Mouse (Mus musculus) CH12.LX (cell line): ENCODE data around the gene 4930503B20Rik. TPM values are rescaled to one million over a fixed set of nuclear protein-coding genes. Genes with fewer than 3 reads are reported as not detected.

ENCODE experiments used
- DNase-seq: peaks from one replicate; pipeline ENCODE4 v3.0.0-alpha.2; 2013; ENCODE audit errors: extremely low read depth
- H3K27ac ChIP-seq: 2 replicates; pipeline ENCODE4 v1.5.1; 2012; ENCODE audit warnings: low read depth, mild to moderate bottlenecking, control low read depth, moderate library complexity; ENCODE audit not compliant: insufficient read depth
- H3K27me3 ChIP-seq: replicated peaks from 2 replicates; pipeline ENCODE3; 2012; ENCODE audit warnings: inconsistent platforms
- H3K36me3 ChIP-seq, 2 experiments: replicated peaks in 1 of 2; 2 replicates each; pipeline versions ENCODE3 to v1.6.1; 2012; ENCODE audit warnings: inconsistent platforms in 1 of 2, low read length in 1 of 2, mild to moderate bottlenecking in 1 of 2, mixed read lengths in 1 of 2, moderate library complexity in 1 of 2; ENCODE audit not compliant: control insufficient read depth in 1 of 2, insufficient read depth in 1 of 2
- H3K4me1 ChIP-seq, 2 experiments: 2 replicates each; pipeline ENCODE4 v1.6.1; 2012; ENCODE audit warnings: inconsistent platforms in 1 of 2, moderate library complexity in 1 of 2; ENCODE audit not compliant: insufficient read depth in 2 of 2, control insufficient read depth in 1 of 2
- H3K4me2 ChIP-seq: 2 replicates; pipeline ENCODE4 v1.6.1; 2012; ENCODE audit warnings: low read depth, mild to moderate bottlenecking, control low read depth; ENCODE audit not compliant: poor library complexity, insufficient read depth, severe bottlenecking
- H3K4me3 ChIP-seq, 3 experiments: fragments of 150-350 bp in 1 of 3; sonication (generic) in 1 of 3; replicated peaks in 1 of 3; 2 replicates each; pipeline versions ENCODE3 to v1.5.1; 2011 to 2012; ENCODE audit warnings: low read depth in 2 of 3, low read length in 2 of 3, mild to moderate bottlenecking in 2 of 3, moderate library complexity in 2 of 3, control low read depth in 1 of 3, improper control_type of control experiment in 1 of 3, inconsistent platforms in 1 of 3, mixed read lengths in 1 of 3; ENCODE audit not compliant: poor library complexity in 1 of 3
- H3K79me2 ChIP-seq: replicated peaks from 2 replicates; pipeline ENCODE4 v1.6.1; 2012; ENCODE audit warnings: mild to moderate bottlenecking, moderate library complexity; ENCODE audit not compliant: control insufficient read depth, poor library complexity, insufficient read depth, severe bottlenecking; ENCODE audit errors: extremely low read depth
- H3K9ac ChIP-seq: 2 replicates; pipeline ENCODE4 v1.6.1; 2012; ENCODE audit warnings: low read depth, mild to moderate bottlenecking, control low read depth, moderate library complexity; ENCODE audit not compliant: insufficient read depth
- H3K9me3 ChIP-seq: replicated peaks from 2 replicates; pipeline ENCODE3; 2012; ENCODE audit warnings: low read length, inconsistent platforms, mixed read lengths
- BHLHE40 ChIP-seq: IDR thresholded peaks from 2 replicates; pipeline ENCODE4 v1.6.1; 2011; ENCODE audit warnings: mild to moderate bottlenecking, low read depth, low read length, improper control_type of control experiment
- CHD1 ChIP-seq: IDR thresholded peaks from 2 replicates; pipeline ENCODE4 v1.6.1; 2012; ENCODE audit warnings: low read depth, low read length, improper control_type of control experiment, inconsistent platforms
- CTCF ChIP-seq, 2 experiments: IDR thresholded peaks in 1 of 2; conservative IDR thresholded peaks in 1 of 2; 2 replicates each; pipeline ENCODE4 v1.5.1; 2011 to 2012; ENCODE audit warnings: low read depth in 2 of 2, low read length in 2 of 2, improper control_type of control experiment in 1 of 2, inconsistent platforms in 1 of 2, mild to moderate bottlenecking in 1 of 2, moderate library complexity in 1 of 2
- ELF1 ChIP-seq: IDR thresholded peaks from 2 replicates; pipeline ENCODE4 v1.6.1; 2014; ENCODE audit warnings: low read depth, mild to moderate bottlenecking, inconsistent platforms, low read length, improper control_type of control experiment
- EP300 ChIP-seq: IDR thresholded peaks from 2 replicates; pipeline ENCODE4 v1.6.1; 2011; ENCODE audit warnings: low read length, improper control_type of control experiment
- HCFC1 ChIP-seq: IDR thresholded peaks from 2 replicates; pipeline ENCODE4 v1.6.1; 2012; ENCODE audit warnings: low read depth, mild to moderate bottlenecking, inconsistent platforms, low read length, improper control_type of control experiment
- IRF4 ChIP-seq: IDR thresholded peaks from 2 replicates; pipeline ENCODE4 v1.6.1; 2014; ENCODE audit warnings: low read depth, mild to moderate bottlenecking, inconsistent platforms, low read length, improper control_type of control experiment
- JUND ChIP-seq: conservative IDR thresholded peaks from 2 replicates; pipeline ENCODE4 v1.6.1; 2011; ENCODE audit warnings: low read depth, low read length, improper control_type of control experiment
- KAT2A ChIP-seq: IDR thresholded peaks from 2 replicates; pipeline ENCODE4 v1.6.1; 2012; ENCODE audit warnings: low read length, improper control_type of control experiment, inconsistent platforms; ENCODE audit not compliant: insufficient replicate concordance
- MAFK ChIP-seq: IDR thresholded peaks from 2 replicates; pipeline ENCODE4 v1.6.1; 2011; ENCODE audit warnings: low read length, improper control_type of control experiment; ENCODE audit not compliant: insufficient replicate concordance
- MAX ChIP-seq: IDR thresholded peaks from 2 replicates; pipeline ENCODE4 v1.6.1; 2011; ENCODE audit warnings: low read length, improper control_type of control experiment
- MAZ ChIP-seq: IDR thresholded peaks from 2 replicates; pipeline ENCODE4 v1.6.1; 2012; ENCODE audit warnings: low read depth, mild to moderate bottlenecking, inconsistent platforms, low read length, improper control_type of control experiment, moderate library complexity
- MEF2A ChIP-seq: IDR thresholded peaks from 2 replicates; pipeline ENCODE4 v1.6.1; 2014; ENCODE audit warnings: low read depth, mild to moderate bottlenecking, inconsistent platforms, low read length, improper control_type of control experiment, borderline replicate concordance
- NRF1 ChIP-seq: IDR thresholded peaks from 2 replicates; pipeline ENCODE4 v1.6.1; 2014; ENCODE audit warnings: low read depth, mild to moderate bottlenecking, inconsistent platforms, low read length, improper control_type of control experiment, moderate library complexity
- PAX5 ChIP-seq: IDR thresholded peaks from 2 replicates; pipeline ENCODE4 v1.6.1; 2012; ENCODE audit warnings: low read length, inconsistent platforms, mixed read lengths
- SIN3A ChIP-seq: IDR thresholded peaks from 2 replicates; pipeline ENCODE4 v1.6.1; 2012; ENCODE audit warnings: low read length, improper control_type of control experiment, inconsistent platforms
- TCF12 ChIP-seq: IDR thresholded peaks from 2 replicates; pipeline ENCODE4 v1.6.1; 2014; ENCODE audit warnings: low read depth, mild to moderate bottlenecking, inconsistent platforms, low read length, improper control_type of control experiment
- UBTF ChIP-seq: IDR thresholded peaks from 2 replicates; pipeline ENCODE4 v1.6.1; 2012; ENCODE audit warnings: low read depth, mild to moderate bottlenecking, inconsistent platforms, low read length, improper control_type of control experiment, moderate library complexity
- ZKSCAN1 ChIP-seq: IDR thresholded peaks from 2 replicates; pipeline ENCODE4 v1.6.1; 2012; ENCODE audit warnings: low read depth, inconsistent platforms, low read length, improper control_type of control experiment, borderline replicate concordance
- ZMIZ1 ChIP-seq: IDR thresholded peaks from 2 replicates; pipeline ENCODE4 v1.6.1; 2012; ENCODE audit warnings: low read depth, mild to moderate bottlenecking, inconsistent platforms, low read length, improper control_type of control experiment
- dilution Hi-C: fragments of 300-500 bp; cut with MboI; formaldehyde crosslinking; loops from 2 replicates; pipeline ENCODE4 v1.14.3; 2020; ENCODE audit warnings: low sequenced_read_pairs; ENCODE audit not compliant: extremely low pct_unique_long_range_greater_than_20kb, extremely low pct_ligation_motif_present
- in situ Hi-C: fragments of 300-500 bp; cut with MboI; formaldehyde crosslinking; loops from 3 replicates; pipeline ENCODE4 v1.14.3; 2019; ENCODE audit warnings: low sequenced_read_pairs, low pct_ligation_motif_present, low pct_unique_long_range_greater_than_20kb, mixed read lengths
- polyA plus RNA-seq: library from polyadenylated mRNA; unstranded; fragments of >175 nt; gene quantifications from 2 replicates; pipeline ENCODE4 v1.2.1, GENCODE M21; 2012; ENCODE audit warnings: low read depth; ENCODE audit not compliant: insufficient read length
- total RNA-seq, 2 experiments: library from RNA; depleted of rRNA; stranded (reverse); fragments of 300-350 nt in 1 of 2; fragments of >200 nt in 1 of 2; gene quantifications; 2 replicates each; pipeline ENCODE4 v1.2.3; 2012 to 2014

4930503B20Rik gene
- total and polyA plus RNA-seq, 3 experiments: not detected

DNA sequence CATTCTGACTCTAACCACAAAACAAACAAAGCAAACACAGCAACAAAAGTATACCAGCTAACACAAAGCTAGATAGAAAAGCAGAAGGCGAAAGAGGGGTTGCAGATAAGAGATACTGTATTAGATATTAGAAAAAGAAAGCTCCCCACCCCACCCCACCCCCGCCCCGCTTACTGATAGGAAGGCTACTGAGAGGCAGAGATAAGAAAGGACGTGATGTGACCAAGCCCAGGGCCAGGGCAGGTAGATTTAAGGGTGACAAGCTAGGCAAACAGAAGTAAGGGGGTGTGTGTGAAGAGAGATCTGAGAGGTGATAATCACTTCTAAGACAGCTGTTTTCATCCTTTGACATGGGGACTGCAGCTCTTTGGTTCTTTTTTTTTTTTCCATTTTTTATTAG lies 32.8 kb downstream of the 4930503B20Rik start:
- dilution Hi-C loops: no loop called here
- Histone ChIP-seq H3K27ac (no peak overlapping the region), H3K4me2 (no peak overlapping the region), H3K9me3 (no peaks in the 10 kb centered on the region), H3K36me3 (no peaks in the 10 kb centered on the region), H3K4me3 (no peak overlapping the region), H3K79me2 (no peaks in the 10 kb centered on the region), H3K9ac (no peak overlapping the region), H3K27me3 (no peaks in the 10 kb centered on the region), H3K4me1 (peaks cover 3 to 8% of the 10 kb centered on the region in 2 experiments; a peak in 3 of 4 replicates)
- TF ChIP-seq TCF12 (no peak), IRF4 (no peak), MEF2A (no peak), ELF1 (no peak), MAZ (no peak), HCFC1 (no peak), SIN3A (no peak), PAX5 (no peak)
- no peak for DNase-seq
- in situ Hi-C loops: no loop called here

GRCm38 (mm10) chr3:146617946-146618345 lies 33.2 kb downstream of the 4930503B20Rik start:
- H3K9me3 ChIP-seq: no peaks in the 10 kb centered on the region
- peaks cover 3 to 8% of the 10 kb centered on the region in 2 experiments; a peak in 3 of 4 replicates for H3K4me1 ChIP-seq
- in situ Hi-C loops: no loop called here
- no peak for TF ChIP-seq ZMIZ1
- TF ChIP-seq ELF1: no peak
- TF ChIP-seq ZKSCAN1: no peak
- TF ChIP-seq JUND: no peak
- no peak for TF ChIP-seq CTCF (conservative IDR thresholded peaks at IDR 0.05 in 1 of 2, IDR thresholded peaks at IDR 0.05 in 1 of 2; ENCODE audit: low read depth in 2 of 2, low read length in 2 of 2)
- TF ChIP-seq KAT2A: no peak
- TF ChIP-seq MAX: no peak
- no peak for TF ChIP-seq BHLHE40
- TF ChIP-seq CHD1: no peak
- TF ChIP-seq SIN3A: no peak
- TF ChIP-seq NRF1: no peak
- TF ChIP-seq EP300: no peak
- no peak for TF ChIP-seq UBTF
- TF ChIP-seq MAFK: no peak
- H3K79me2 ChIP-seq: no peaks in the 10 kb centered on the region
- H3K4me3 ChIP-seq: no peak overlapping the region
- dilution Hi-C loops: no loop called here
- H3K4me2 ChIP-seq: no peak overlapping the region
- no peak overlapping the region for H3K27ac ChIP-seq
- H3K27me3 ChIP-seq: no peaks in the 10 kb centered on the region
- no peaks in the 10 kb centered on the region for H3K36me3 ChIP-seq
- DNase-seq: no peak
- H3K9ac ChIP-seq: no peak overlapping the region
